Mouse (Mus musculus) right cerebral cortex, postnatal 36 days (tissue): ENCODE data around the gene Sh2b3.

ENCODE experiments used
- DNase-seq, 2 experiments: peaks; one replicate each; pipeline ENCODE4 v3.0.0; 2022; ENCODE audit warnings: low spot score in 2 of 2, mixed read lengths in 1 of 2

The Sh2b3 gene

DNA sequence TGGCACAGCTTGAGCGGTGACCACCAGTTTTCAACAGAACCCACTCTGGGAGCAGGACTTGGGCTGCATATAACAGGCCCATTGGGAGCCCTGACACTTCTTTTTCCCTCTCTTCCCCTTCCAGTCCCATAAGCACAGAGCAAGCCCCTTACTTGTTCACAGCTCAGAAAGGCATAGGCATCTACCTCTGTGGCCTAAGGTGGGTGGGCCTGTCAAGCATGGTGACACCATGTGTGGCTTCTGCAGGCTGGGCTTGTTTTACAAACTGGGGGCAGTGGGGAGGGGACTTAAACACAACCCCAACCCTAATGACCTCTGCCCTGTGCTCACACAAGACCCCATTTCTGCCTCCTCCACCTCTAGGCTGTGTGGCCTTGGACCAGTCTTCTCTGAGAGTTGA is 13.8 kb downstream of the Sh2b3 start:
- no peak for DNase-seq

DNA sequence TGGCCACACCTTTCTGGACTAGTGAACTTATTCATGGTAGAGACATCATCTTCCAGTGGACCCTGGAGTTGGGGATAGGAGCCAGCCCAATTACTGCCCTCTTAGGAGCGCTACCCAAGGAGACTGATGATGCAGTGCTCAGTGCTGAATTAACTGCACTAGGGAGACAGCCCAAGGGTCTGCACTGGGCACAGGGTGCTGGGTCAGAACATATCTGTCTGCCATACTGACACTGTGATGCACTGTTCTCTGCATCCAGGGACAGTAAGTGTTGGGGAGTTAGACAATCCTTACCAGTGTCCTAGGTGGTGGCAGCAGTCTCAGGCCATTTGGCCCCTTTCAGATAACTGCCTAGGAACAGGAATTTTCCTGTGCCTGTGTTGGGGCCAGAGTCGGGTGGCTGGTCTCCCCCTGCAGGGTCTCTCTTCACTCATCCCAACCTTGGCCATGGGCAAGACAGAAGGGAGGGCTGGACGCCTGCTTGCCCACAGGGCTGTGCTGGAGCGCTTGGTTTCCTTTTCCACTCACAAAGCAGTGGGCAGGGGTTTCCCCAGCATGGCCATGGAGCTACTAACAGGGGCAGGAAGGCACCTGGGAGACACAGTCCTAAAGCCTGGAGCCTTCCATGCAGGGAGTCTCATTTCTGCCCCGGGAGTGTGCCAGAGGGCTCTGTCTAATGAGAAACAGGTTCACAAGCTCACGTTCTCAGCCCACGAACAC is 14.5 kb downstream of the Sh2b3 start:
- no peak for DNase-seq

DNA sequence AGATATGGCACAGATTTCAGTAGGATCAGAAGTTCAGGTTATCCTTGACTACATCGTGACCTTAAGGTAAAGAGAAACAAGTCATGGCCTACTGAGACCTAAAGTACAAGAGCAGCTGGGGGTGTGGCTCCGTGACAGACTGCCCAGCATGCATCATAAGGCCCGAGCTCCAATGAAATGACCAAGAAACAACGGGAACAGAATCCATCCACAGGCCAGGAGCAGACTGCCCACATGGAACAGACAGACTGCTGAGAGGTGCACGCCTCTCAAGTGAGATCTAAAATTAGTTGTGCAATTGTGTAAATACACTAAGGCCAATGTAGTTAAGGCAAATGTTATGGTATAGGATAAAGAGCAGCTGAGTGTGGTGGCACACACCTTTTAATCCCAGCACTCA is 15.9 kb downstream of the Sh2b3 start:
- no peak for DNase-seq

GRCm38 (mm10) chr5:121821116-121821515 is 16.3 kb downstream of the Sh2b3 start:
- no peak for DNase-seq

DNA sequence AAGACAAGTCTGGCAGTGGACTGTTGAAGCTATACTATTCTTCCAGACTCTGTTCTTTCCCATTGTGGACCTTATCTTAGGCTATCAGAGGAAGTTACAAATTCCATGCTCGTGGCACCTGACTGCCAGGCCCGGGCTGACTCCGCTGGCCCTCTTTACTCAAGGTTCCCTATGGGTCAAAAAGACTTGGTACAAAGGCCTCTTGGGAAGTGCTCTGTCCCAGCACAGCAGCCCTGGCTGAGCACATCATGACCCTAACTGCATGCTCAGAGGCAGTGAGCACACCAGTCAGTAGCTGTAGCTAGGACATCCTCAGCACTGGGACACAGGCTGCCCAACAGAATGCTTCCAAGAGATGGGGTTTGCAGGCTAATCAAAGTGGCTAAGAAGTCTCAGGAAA is 16.8 kb downstream of the Sh2b3 start:
- DNase-seq, result no peak

DNA sequence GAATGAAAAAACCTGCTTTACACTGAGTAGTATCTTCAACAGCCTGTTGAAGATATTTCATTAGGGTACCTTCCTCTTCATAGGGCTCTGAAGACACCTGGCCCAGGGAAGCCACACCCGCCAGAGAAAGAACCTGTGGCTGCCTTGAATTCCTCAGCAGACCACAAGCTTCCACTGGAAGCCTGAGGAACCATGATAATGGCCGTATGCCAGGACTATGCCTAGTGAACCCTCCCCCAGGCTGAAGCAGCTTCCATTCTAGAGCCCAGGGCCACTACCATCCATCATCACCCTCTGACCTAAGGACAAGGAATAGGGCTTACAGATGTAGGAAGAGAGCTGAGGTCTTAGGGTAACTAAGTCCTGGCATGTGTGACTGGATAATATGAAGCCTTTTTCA is 17.3 kb downstream of the Sh2b3 start:
- no peak for DNase-seq

GRCm38 (mm10) chr5:121819559-121819958 is 17.9 kb downstream of the Sh2b3 start:
- DNase-seq, result no peak

DNA sequence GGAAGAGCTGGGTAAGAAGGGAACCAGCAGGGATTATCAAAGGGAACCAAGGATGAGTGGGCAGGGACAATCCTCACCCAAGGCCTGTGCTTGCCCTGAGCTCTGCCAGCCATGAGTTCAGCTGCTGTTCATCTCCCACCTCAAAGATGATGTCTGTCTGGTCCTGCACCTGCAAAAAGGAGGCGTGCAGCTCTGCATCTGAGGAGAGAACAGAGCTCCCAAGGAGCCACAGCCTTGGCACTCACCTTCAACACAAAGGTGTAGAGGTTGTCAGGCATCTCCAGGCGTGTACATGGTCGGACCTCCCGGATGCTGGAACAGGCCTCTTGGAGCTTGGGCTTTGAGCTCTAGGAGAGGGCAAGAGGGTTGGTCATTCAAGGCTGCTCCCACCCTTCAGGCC is 18.6 kb downstream of the Sh2b3 start:
- no peak for DNase-seq

GRCm38 (mm10) chr5:121818401-121818800 is 19.0 kb downstream of the Sh2b3 start:
- no peak for DNase-seq

DNA sequence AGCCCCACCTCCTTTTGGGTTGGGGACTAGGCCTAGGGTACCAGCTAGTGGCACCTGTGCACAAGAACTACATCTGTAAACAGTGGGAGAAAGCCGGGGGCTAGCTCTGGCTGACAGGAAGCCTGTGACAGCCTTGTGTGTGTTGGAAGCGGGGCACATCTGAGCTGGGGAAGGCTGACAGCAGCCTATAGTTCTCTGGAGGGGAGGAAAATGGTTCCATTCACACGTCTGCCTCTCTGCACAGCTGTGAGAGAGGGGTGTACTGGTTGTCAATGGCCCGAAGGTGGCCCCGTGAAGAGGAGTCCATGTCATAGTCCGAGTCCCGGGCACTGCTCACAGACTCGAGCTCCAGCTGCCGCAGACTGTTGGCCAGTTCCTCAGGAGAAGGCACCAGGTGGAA is 19.9 kb downstream of the Sh2b3 start:
- DNase-seq, result no peak

- no peak for DNase-seq
Observed at GRCm38 (mm10) chr5:121816611-121817010, 20.8 kb downstream of the Sh2b3 start.

- no peak for DNase-seq
Observed at GRCm38 (mm10) chr5:121815867-121816380, 21.5 kb downstream of the Sh2b3 start.

DNA sequence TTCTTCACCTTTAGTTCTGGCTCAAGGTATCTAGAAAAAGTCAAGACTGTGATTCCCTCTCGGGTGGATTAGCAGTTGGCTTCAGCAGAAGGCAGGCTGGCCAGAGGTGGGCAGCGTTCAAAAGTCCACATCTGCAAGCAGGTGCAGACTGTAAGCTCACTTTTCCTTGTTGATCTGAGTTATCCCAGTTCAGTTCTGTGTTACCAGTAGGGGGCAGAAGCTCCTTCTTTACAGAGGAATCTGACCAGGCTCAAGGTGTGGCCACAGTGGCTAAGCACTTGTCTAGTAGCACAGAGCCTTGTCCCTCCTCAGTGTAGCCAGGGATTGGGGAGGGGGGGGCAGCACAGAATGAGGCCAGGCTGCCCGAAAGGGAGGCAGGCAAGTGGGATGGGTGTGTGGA is 22.4 kb downstream of the Sh2b3 start:
- no peak for DNase-seq

DNA sequence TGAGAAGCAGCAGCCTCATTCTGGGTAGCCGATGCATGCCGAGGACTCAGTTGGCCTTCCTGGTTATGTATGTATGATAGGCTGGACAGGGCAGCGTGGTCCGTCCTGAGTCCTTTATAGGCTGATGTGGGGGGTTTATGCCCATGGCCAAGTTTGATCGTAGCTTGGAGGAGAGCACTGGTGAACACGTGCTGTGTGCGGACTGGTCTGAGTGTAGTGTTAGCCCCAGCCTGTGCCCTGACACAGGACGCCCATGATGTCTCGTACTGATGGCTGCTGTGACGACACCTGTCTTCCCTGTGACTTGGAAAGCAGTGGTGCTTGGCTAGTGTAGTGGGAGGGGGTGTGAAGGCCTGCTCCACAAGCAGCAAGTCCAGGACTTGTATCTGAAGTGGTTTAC is 23.7 kb downstream of the Sh2b3 start:
- DNase-seq, result no peak

GRCm38 (mm10) chr5:121812526-121813243 is 24.8 kb downstream of the Sh2b3 start:
- no peak for DNase-seq

GRCm38 (mm10) chr5:121811485-121811931 is 25.9 kb downstream of the Sh2b3 start:
- DNase-seq, result no peak

- DNase-seq, result no peak
Observed at GRCm38 (mm10) chr5:121810331-121811151, 26.9 kb downstream of the Sh2b3 start.

- no peak for DNase-seq
Observed at GRCm38 (mm10) chr5:121809667-121810224, 27.7 kb downstream of the Sh2b3 start.

DNA sequence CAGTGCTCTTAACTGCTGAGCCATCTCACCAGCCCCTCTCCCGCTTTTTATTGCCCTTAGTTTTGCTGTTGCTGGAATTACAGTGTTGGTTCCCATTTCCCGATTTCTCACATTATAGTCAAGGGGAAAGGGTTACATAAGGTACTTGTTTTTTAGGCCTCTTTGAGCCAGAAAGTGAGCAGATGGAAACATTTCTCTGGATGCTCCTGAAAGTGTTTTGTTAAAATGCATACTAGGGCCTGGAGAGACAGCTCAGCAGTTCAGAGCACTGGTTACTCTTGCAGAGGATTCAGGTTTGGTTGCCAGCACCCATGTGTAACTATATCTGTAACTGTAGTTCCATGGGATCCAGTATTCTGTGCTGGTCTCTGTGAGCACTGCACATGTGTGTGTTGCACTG is 29.2 kb downstream of the Sh2b3 start:
- DNase-seq, result no peak

DNA sequence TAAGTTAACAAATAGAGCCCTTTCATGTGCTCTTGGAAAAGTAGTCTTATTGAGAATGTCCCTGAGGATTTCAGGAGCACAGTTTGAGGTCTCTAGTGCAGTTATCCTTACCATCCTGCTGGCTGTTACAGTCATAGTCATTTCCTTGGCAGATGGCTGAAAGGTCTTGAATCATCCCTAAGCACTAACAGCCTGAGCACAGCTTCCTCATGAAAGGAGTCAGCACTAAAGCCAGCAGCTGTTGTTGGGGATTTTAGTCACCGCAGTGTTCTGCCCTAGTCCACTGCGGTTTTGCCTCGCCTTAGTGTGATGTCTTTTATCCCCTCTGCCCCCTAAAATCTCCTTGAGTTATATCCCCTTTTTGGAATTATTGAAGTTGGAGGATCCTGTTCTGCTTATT is 30.3 kb downstream of the Sh2b3 start:
- DNase-seq, result no peak

DNA sequence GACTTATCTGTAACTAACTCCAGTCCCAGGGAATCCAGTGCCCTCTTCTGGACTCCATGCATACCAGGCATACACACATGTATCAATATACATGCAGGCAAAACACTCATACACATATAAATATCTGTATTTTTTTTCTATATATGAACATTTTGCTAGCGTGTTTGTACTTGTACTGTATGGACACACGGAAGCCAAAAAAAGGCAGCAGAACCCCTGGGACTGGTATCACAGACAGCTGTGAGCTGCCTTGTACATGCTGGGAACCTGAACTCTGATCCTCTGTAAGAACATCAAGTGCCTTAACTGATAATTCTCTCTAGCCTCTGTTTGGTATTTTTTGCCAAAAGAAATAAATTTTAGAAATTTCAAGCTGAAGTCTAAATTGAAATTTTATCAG is 39.0 kb downstream of the Sh2b3 start:
- DNase-seq, result no peak

DNA sequence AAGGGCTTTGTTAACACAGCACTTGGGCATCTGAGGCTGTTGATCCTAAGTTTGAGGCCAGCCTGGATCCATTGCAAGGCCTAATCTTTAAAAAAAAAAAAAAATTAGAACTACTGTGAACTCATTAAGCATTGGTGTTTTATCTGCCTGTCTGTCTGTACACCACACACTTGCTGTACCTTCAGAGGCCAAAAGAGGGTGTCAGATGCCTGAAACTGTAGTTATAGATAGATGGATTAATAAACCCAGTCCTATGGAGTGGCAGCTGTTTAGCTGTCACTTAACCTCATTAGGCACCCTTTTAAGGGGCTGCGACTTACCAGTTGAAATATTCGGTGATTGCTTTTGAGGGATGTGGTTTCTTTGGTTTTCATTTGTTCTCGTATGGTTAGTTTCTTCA is 41.6 kb downstream of the Sh2b3 start:
- no peak for DNase-seq
